Mouse (Mus musculus) embryonic fibroblast, embryonic 13.5 days (primary cell): ENCODE data around the gene Fam76a. TPM values are rescaled to one million over a fixed set of nuclear protein-coding genes. Genes with fewer than 3 reads are reported as not detected.
"Not testable (repeated sequence)": the region's sequence is repeated elsewhere in the genome, so short reads cannot be mapped to it uniquely, and the experiment has no call there.

Experiments
- H3K27ac ChIP-seq: 2 replicates; pipeline ENCODE4 v1.5.1; 2012; ENCODE audit warnings: low read length, control low read depth, inconsistent platforms; ENCODE audit not compliant: insufficient read depth
- H3K4me1 ChIP-seq: 2 replicates; pipeline ENCODE4 v1.6.1; 2011; ENCODE audit warnings: low read length; ENCODE audit not compliant: control insufficient read depth, insufficient read depth
- H3K4me3 ChIP-seq: 2 replicates; pipeline ENCODE4 v1.5.1; 2011; ENCODE audit warnings: mild to moderate bottlenecking, control low read depth, low read length; ENCODE audit not compliant: insufficient read depth
- CTCF ChIP-seq: IDR thresholded peaks from 2 replicates; pipeline ENCODE4 v1.5.1; 2011; ENCODE audit warnings: mild to moderate bottlenecking, control low read depth, low read length, moderate library complexity, borderline replicate concordance; ENCODE audit not compliant: insufficient read depth
- POLR2A ChIP-seq: IDR thresholded peaks from 2 replicates; pipeline ENCODE4 v1.6.1; 2011; ENCODE audit warnings: low read depth, mild to moderate bottlenecking, control low read depth, low read length, moderate library complexity
- polyA plus RNA-seq: library from polyadenylated mRNA; stranded (reverse); fragments of >200 nt; gene quantifications from 2 replicates; pipeline ENCODE4 v1.2.4, GENCODE M21; 2011; ENCODE audit warnings: low read depth; ENCODE audit not compliant: missing spikeins, insufficient read length

Gene Fam76a
- polyA plus RNA-seq, 1 experiment: 38.8 TPM

DNA sequence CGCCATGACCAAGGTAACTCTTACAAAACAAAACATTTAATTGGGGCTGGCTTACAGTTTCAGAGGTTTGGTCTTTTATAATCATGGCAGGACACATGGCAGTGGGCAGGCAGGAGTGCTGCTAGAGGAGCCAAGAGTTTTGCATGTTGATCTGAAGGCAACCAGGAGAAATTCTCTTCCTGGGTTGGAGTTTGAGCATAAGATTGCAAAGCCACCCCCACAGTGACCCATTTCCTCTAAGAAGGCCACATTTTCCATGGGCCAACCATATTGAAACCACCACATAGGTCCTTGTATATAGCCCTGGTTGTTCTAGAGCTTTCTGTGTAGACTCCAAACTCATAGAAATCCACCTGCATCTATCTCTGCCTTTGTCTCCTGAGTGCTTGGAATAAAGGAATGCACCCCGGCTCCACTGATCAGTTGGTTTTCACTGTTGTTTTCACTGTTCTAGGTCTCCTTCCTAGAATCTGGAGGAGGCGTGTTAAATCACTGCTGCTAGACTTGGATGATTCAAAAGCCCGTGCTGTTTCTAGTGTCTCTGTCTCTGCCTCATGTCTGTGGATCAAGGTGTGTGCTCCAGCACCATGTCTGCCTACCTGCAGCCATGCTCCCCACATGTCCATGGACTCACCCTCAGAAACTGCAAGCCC lies 10.5 kb upstream of the Fam76a start:
- TF ChIP-seq POLR2A (no peak), CTCF (no peak)
- H3K27ac ChIP-seq: no peak overlapping the region
- no peaks in the 10 kb centered on the region for H3K4me1 ChIP-seq
- H3K4me3 ChIP-seq: no peak overlapping the region

DNA sequence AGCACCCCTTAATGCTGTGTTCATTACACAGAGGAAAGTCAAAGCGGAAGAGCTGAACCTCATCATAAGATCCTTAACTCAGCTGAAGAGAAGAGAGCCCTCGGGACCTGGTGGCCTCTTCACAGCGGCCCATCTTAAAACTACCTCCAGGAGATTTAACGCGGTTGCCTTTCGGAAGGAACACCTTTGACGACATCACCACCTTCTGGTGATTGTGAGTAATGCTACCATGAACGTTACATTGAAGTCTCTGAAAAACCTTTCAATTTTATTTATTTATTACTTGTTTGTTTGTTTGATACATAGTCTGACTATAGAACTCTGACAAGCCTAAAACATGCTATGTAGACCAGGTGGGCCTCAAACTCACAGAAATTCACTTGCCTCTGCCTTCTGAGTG lies 8.4 kb upstream of the Fam76a start:
- Histone ChIP-seq H3K4me1 (no peaks in the 10 kb centered on the region), H3K4me3 (no peak overlapping the region), H3K27ac (no peak overlapping the region)
- TF ChIP-seq POLR2A (no peak), CTCF (peak; percentile 17; the same call in 1 of the 2 replicates)

DNA sequence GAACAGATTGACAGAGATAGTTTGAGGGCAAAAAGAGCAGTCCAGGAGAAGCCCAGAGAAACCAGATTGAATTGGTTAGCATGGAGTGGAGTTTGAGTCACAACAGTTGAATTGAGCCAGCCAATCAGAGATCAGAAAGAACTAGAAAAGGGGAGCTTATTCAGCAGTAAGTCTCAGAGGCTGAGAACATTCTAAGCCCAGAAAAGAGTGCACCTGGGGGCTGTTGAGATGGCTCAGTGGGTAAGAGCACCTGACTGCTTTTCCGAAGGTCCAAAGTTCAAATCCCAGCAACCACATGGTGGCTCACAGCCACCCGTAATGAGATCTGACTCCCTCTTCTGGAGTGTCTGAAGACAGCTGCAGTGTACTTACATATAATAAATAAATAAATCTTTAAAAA lies 4.2 kb upstream of the Fam76a start:
- H3K4me1 ChIP-seq, H3K27ac ChIP-seq, H3K4me3 ChIP-seq: not testable (repeated sequence)

DNA sequence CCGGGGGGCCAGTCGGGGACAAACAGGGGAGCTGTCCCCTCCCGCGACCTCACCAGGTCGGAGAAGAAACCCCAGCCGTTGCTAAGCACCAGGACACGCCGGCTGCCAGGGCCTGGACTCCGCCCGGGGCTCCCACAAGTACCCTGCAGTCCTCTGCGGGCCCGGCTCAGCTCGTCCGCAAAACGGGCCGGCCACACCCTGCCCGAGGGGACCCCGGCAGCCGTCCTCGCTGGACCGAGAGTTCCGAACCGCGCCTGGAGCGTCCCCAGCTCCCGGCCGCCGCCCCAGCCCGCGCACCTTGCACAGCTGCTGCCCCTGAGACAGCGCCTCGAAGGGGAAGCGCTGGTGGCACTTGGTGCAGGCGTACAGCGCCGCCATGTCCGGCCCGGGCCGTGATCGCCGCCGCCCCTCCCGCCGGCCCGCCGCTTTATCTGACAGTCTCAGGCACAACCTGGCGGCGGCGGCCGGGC lies 262 bp downstream of the Fam76a start:
- no peak for TF ChIP-seq CTCF
- peak; percentile 57 for TF ChIP-seq POLR2A
- H3K4me1 ChIP-seq: peaks cover 4% of the 10 kb centered on the region
- peak overlapping the region; percentile 44; the same call in 1 of the 2 replicates for H3K27ac ChIP-seq
- H3K4me3 ChIP-seq: peak overlapping the region; percentile 92

DNA sequence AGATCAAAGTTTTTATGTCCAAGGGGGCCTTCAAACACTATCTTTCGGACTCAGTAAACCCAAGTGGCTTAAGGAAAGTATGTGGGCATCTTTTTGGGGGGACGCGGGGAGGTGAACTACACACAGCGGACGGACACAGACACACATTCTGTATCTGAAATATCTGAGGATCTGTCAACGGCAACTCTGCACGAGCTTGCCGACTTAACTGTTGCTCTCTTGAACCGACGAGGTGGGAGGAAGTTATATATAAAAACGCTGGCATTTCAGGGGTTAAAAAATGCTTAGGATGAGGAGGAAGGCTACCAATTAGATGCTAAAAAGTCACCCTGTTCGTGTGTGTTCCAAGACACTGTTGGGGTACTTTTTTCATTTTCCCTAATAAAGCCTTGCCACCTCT lies 870 bp downstream of the Fam76a start:
- peak overlapping the region; percentile 44; the same call in 1 of the 2 replicates for H3K27ac ChIP-seq
- peaks cover 4% of the 10 kb centered on the region for H3K4me1 ChIP-seq
- no peak for TF ChIP-seq CTCF
- TF ChIP-seq POLR2A: no peak
- peak overlapping the region; percentile 92 for H3K4me3 ChIP-seq

DNA sequence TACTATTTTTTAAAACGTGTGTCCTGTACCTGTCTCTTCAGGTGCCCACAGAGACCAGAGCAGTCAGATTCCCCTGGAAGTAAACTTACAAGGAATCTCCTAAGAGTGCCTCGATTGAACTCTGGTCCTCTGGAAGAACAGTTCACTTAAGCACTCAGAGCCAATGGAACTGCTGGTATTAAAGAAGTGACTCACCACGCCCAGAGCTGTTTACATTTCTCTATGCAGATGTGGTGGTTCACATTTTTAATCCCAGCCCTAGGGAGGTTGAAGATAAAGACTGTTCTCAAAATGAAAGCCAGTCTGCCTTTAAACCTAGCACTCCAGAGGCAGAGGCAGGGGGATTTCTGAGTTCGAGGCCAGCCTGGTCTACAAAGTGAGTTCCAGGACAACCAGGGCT lies 2.2 kb downstream of the Fam76a start:
- Histone ChIP-seq H3K4me3 (no peak overlapping the region), H3K27ac (peak overlapping the region; percentile 89)
- TF ChIP-seq POLR2A (no peak), CTCF (no peak)

DNA sequence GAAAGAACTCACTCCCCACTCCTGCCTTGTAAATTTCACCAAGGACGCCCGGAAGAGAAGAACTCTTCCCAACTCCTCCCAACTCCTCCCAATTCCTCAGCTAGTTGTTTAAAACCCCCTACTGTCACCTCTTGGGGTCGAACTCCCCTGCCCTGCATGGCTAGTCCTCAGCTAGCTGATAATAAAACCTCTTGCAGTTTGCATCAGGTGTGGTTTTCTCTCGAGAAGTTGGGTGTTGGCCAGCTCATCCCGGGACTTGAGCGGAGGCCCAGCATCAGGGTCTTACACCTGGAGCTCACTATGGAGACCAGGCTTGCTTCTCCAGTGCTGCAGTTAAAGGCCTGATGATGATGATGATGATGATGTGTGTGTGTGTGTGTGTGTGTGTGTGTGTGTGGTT lies 3.9 kb downstream of the Fam76a start:
- not testable (repeated sequence) for H3K4me3 ChIP-seq, H3K4me1 ChIP-seq, H3K27ac ChIP-seq

More for the DNA sequence above, 2.2 kb downstream of the Fam76a start:
- H3K4me1 ChIP-seq: peaks cover 4% of the 10 kb centered on the region

DNA sequence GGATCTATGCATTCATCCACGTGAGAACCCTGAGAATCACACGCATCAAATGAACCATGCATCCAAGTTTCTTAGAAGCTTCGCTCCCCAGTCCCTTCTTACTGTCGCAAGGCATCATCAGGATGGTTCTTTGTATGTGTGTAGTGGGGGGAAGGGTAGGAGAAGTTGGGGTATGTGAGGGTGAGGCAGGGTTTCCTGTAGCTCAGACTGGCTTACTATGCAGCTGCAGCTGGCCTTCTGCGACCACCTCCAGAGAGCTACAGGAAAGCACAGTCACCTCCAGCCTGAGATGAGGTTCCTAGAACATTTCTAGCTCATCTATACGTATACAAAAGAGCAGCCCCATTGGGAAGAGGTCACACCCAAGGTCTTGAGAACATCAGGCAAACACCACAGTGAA lies 10.2 kb downstream of the Fam76a start:
- no peak overlapping the region for H3K4me3 ChIP-seq
- no peak overlapping the region for H3K27ac ChIP-seq
- TF ChIP-seq CTCF (no peak), POLR2A (no peak)
- H3K4me1 ChIP-seq: no peaks in the 10 kb centered on the region

DNA sequence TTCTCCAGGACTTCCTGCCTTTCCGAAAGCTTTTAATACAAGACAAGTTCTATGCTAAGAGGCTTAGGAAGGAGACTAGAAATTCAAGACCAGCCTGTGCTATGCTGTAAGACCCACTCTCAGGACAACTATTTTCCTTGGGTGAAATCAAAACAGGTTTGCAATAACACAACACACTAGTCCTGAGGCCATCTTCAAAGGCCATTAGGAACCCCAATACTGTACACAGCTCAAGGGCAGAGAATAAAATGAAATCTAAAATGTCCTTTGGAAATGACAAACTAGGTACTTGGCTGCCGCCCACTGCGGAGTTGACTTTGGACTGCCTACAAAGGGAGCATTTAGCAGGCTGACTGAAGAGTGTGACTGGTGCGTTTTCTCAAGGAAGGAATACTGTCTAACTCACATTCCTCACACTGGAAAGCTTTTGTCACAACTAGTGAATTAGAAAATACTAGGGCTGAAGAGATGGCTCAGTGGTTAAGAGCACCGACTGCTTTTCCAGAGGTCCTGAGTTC lies 16.5 kb downstream of the Fam76a start:
- Histone ChIP-seq H3K4me3 (no peak overlapping the region), H3K27ac (no peak overlapping the region), H3K4me1 (no peaks in the 10 kb centered on the region)
- TF ChIP-seq CTCF (no peak), POLR2A (no peak)

DNA sequence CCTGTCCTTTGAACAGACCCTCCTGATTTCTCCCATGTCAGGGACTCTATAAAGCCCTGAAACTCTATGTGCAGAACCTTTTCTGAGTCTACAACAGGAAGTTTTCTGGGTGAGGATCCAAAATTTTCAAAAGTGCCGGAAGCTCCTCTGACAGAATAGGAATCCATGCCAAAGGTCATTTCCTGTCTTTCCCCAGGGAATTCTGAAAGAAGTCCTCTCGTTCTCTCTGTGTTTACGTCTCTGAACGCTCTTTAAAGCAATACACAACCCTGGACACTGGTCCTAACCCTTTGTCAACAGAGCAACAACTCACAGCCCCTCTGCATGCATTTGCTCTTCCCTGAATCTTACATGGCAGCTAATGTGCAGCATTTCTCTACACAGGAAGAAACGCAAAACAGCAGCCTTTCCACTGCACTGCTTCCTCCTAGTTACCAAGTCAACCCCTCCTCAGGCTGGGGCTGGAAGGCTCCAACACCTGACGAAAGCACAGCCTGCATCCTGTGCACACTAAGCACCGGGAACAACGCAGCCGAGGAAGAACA lies 17.5 kb downstream of the Fam76a start:
- H3K4me1 ChIP-seq: no peaks in the 10 kb centered on the region
- no peak overlapping the region for H3K4me3 ChIP-seq
- H3K27ac ChIP-seq: no peak overlapping the region
- TF ChIP-seq CTCF: no peak
- TF ChIP-seq POLR2A: no peak
